Mouse (Mus musculus) brain, embryonic 14.5 days (tissue): ENCODE data around the gene Fsip1.

Experiments
- CTCF ChIP-seq: fragments of 200-500 bp; IDR thresholded peaks from 2 replicates; pipeline ENCODE4 v1.5.1; 2012; ENCODE audit warnings: inconsistent platforms, mild to moderate bottlenecking, moderate library complexity, borderline replicate concordance; ENCODE audit not compliant: insufficient read depth, insufficient read length; ENCODE audit errors: extremely low read depth
- POLR2A ChIP-seq: fragments of 200-500 bp; IDR thresholded peaks from 2 replicates; pipeline ENCODE4 v1.6.1; 2012; ENCODE audit warnings: mild to moderate bottlenecking, inconsistent platforms, borderline replicate concordance; ENCODE audit not compliant: poor library complexity, insufficient read depth, insufficient read length, severe bottlenecking; ENCODE audit errors: extremely low read depth

DNA sequence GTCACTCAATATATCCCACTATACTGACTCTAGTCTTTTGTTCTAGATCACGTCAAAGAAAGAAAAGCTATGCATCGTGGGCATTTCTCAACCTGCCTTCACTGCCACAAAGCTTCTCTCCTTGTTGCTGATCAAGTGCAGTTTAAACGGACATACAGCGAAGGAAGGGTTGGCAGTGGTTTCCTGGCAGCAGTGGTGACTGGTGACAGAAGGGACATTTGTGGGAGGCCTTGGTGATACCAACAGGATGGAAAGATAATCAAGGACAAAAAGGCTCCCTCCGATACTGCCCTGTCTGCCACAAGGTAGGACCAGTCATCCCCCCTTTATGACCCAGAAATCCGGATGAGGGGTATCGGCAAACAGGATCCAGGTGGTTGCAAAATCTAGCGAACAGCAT is 21.5 kb upstream of the Fsip1 start:
- TF ChIP-seq CTCF (no peak), POLR2A (no peak)
